Mouse (Mus musculus): ENCODE measurements at regions not wholly inside any gene's neighbourhood (a gene's known extent, or its start where the extent isn't known, plus 50 kb on each side); places are given as distances from the start of the nearest gene placed in this dataset.

DNA sequence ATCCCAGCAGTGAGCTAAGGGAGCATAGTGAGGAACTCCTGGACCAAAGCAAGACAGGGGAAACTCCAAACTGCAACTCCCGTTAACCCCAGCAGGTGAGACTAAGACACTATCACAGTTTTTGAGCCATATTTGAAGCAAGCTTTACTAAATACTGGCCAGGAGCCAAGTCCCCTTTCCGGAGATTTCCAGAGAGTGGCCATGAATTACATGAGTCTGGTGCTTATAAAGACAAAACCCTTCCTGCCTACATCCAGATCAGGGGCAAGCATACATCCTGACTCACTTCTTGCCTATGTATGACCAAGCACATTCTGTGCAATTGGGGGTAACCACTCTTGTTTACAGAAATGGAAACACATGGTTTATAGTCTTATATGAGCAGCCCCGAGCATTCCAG is 187.6 kb upstream of the Nr5a2 start:
- no peak for TF ChIP-seq CTCF (IDR thresholded peaks at IDR 0.05; ENCODE audit: extremely low read depth, insufficient read depth, low read length)
- no peak for TF ChIP-seq POLR2A (IDR thresholded peaks at IDR 0.05; ENCODE audit: extremely low read depth, insufficient read depth, low read length)

Data from cortical plate, adult 2 months (tissue).